10 mouse cellular contexts compared by ENCODE assay signal in genomic region chr9:32186489-32186888, GRCm38 (mm10).
DNase-seq lines count a peak whose midpoint lies in the region; ATAC-seq lines count a peak whose summit lies in the region.
"Had no signal": no experiment of that assay in that cellular context is flagged by ENCODE, and none has a peak within 500 bp of the region (broad histone marks: within the 10 kb centered on the region; RNA-seq: fewer than 3 reads in every experiment).

No protein-coding gene starts in this region.

- no peak for ATAC-seq in hindbrain, embryonic 11.5 days (ENCODE audit: low FRiP score)
- ATAC-seq in hindbrain, embryonic 12.5 days (ENCODE audit: low FRiP score) = no peak
- ATAC-seq: forebrain, embryonic 16.5 days had no signal

- H3K4me2 ChIP-seq in hindbrain, embryonic 11.5 days (replicated peaks; ENCODE audit: low read depth, low read length) = no peak overlapping the region
- no peak overlapping the region for H3K4me2 ChIP-seq in hindbrain, embryonic 12.5 days (replicated peaks)

- 91% methylated on average over 2 of the region's 2 CpGs for WGBS in hindbrain, embryonic 11.5 days
- 93% methylated on average over 2 of the region's 2 CpGs for WGBS in hindbrain, embryonic 12.5 days

- H3K27me3 ChIP-seq in hindbrain, embryonic 11.5 days (ENCODE audit: control insufficient read depth, insufficient read depth, low read length) = no peaks in the 10 kb centered on the region
- H3K27me3 ChIP-seq in hindbrain, embryonic 12.5 days = no peaks in the 10 kb centered on the region

- no peak overlapping the region for H3K27ac ChIP-seq in hindbrain, embryonic 11.5 days (ENCODE audit: low read depth, low read length)
- H3K27ac ChIP-seq in hindbrain, embryonic 12.5 days = no peak overlapping the region

- no peak overlapping the region for H3K9ac ChIP-seq in hindbrain, embryonic 11.5 days (ENCODE audit: low read depth, low read length)
- H3K9ac ChIP-seq in hindbrain, embryonic 12.5 days = no peak overlapping the region

- H3K36me3 ChIP-seq in hindbrain, embryonic 11.5 days (ENCODE audit: control insufficient read depth, insufficient read depth, low read length) = no peaks in the 10 kb centered on the region
- peaks cover 25% of the 10 kb centered on the region for H3K36me3 ChIP-seq in hindbrain, embryonic 12.5 days

- H3K4me1 ChIP-seq in hindbrain, embryonic 11.5 days (replicated peaks; ENCODE audit: control insufficient read depth, insufficient read depth, low read length) = no peaks in the 10 kb centered on the region
- H3K4me1 ChIP-seq in hindbrain, embryonic 12.5 days = no peaks in the 10 kb centered on the region; the same call in 1 of the 2 replicates

- no peak overlapping the region for H3K4me3 ChIP-seq in hindbrain, embryonic 11.5 days (ENCODE audit: low read depth, low read length)
- H3K4me3 ChIP-seq in hindbrain, embryonic 12.5 days = no peak overlapping the region
- H3K4me3 ChIP-seq: myocyte had no signal

- DNase-seq in hindbrain, embryonic 11.5 days (ENCODE audit: low spot score) = peak; percentile 36
- DNase-seq in 3T3-L1 (ENCODE audit: low read depth, low spot score) (peak; percentile 61), NIH3T3 (ENCODE audit: low read depth) (peak; percentile 43)
- DNase-seq in kidney, postnatal 10 days = peak; percentile 37
- no peak for DNase-seq in left cerebral cortex, adult 9 months (ENCODE audit: low spot score in 2 of 2)
- DNase-seq in cerebellum, adult 9-11 months = no peak
- no peak for DNase-seq in Muller cell, postnatal 12 days (ENCODE audit: inconsistent ontology term)

- H3K9me3 ChIP-seq in hindbrain, embryonic 11.5 days (ENCODE audit: control insufficient read depth, low read length) = no peaks in the 10 kb centered on the region
- H3K9me3 ChIP-seq in hindbrain, embryonic 12.5 days (replicated peaks) = no peaks in the 10 kb centered on the region

Comparison
In these comparisons a context has a peak if more than half of its experiments do, and no peak if none do; other contexts are left out.
1. DNase-seq: peak in hindbrain, embryonic 11.5 days (single experiment), 3T3-L1 (single experiment), NIH3T3 (single experiment) and kidney, postnatal 10 days (single experiment); none in left cerebral cortex, adult 9 months (0 of 2), cerebellum, adult 9-11 months (single experiment) and Muller cell, postnatal 12 days (single experiment).